Mouse (Mus musculus) ES-E14 (cell line): ENCODE measurements around the gene Apbb1ip. TPM values are rescaled to one million over a fixed set of nuclear protein-coding genes. Genes with fewer than 3 reads are reported as not detected.

ENCODE experiments used
- DNase-seq: peaks from one replicate; pipeline ENCODE4 v3.0.0-alpha.2; 2013; ENCODE audit warnings: low read depth, low spot score
- H3K27ac ChIP-seq: 2 replicates; pipeline ENCODE4 v1.5.1; 2012; ENCODE audit warnings: low read depth, mild to moderate bottlenecking, low read length, moderate library complexity, mixed read lengths; ENCODE audit not compliant: poor library complexity, insufficient read depth, severe bottlenecking
- H3K36me3 ChIP-seq: 2 replicates; pipeline ENCODE4 v1.6.1; 2012; ENCODE audit warnings: mild to moderate bottlenecking, low read length, moderate library complexity, mixed read lengths; ENCODE audit not compliant: control insufficient read depth, poor library complexity, insufficient read depth, severe bottlenecking
- H3K4me1 ChIP-seq, 2 experiments: fragments of 150-350 bp in 1 of 2; sonication (generic) in 1 of 2; 2 replicates each; pipeline ENCODE4 v1.6.1; 2012; ENCODE audit warnings: low read length in 2 of 2, mild to moderate bottlenecking in 1 of 2, mixed read lengths in 1 of 2; ENCODE audit not compliant: control insufficient read depth in 2 of 2, insufficient read depth in 2 of 2, poor library complexity in 1 of 2
- H3K4me3 ChIP-seq, 2 experiments: fragments of 150-350 bp in 1 of 2; sonication (generic) in 1 of 2; 2 replicates each; pipeline ENCODE4 v1.5.1; 2012; ENCODE audit warnings: low read length in 2 of 2, low read depth in 1 of 2, mild to moderate bottlenecking in 1 of 2, mixed read lengths in 1 of 2; ENCODE audit not compliant: insufficient read depth in 1 of 2, poor library complexity in 1 of 2, severe bottlenecking in 1 of 2
- H3K9ac ChIP-seq: 2 replicates; pipeline ENCODE4 v1.6.1; 2012; ENCODE audit warnings: low read depth, mild to moderate bottlenecking, low read length, mixed read lengths; ENCODE audit not compliant: poor library complexity, insufficient read depth, severe bottlenecking
- H3K9me3 ChIP-seq: fragments of 150-350 bp; sonication (generic); 2 replicates; pipeline ENCODE4 v1.6.1; 2012; ENCODE audit warnings: low read depth, mild to moderate bottlenecking, low read length; ENCODE audit not compliant: control insufficient read depth, insufficient read depth
- CHD2 ChIP-seq: IDR thresholded peaks from 2 replicates; pipeline ENCODE4 v1.6.1; 2014; ENCODE audit warnings: mild to moderate bottlenecking, low read depth, low read length, inconsistent platforms
- HCFC1 ChIP-seq: IDR thresholded peaks from 2 replicates; pipeline ENCODE4 v1.6.1; 2012; ENCODE audit warnings: low read length, inconsistent platforms, borderline replicate concordance; ENCODE audit not compliant: insufficient read depth
- MAFK ChIP-seq: IDR thresholded peaks from 2 replicates; pipeline ENCODE4 v1.6.1; 2014; ENCODE audit warnings: mild to moderate bottlenecking, low read depth, low read length, inconsistent platforms; ENCODE audit not compliant: insufficient read depth
- ZC3H11A ChIP-seq: IDR thresholded peaks from 2 replicates; pipeline ENCODE4 v1.6.1; 2012; ENCODE audit warnings: low read depth, mild to moderate bottlenecking, inconsistent platforms, low read length, borderline replicate concordance
- ZNF384 ChIP-seq: IDR thresholded peaks from 2 replicates; pipeline ENCODE4 v1.6.1; 2012; ENCODE audit warnings: low read depth, low read length, inconsistent platforms
- in situ Hi-C, 2 experiments: fragments of 600-800 bp; cut with MboI; formaldehyde crosslinking; loops; one replicate each; pipeline ENCODE4 v1.15.1; 2025; ENCODE audit warnings: low sequenced_read_pairs in 2 of 2, inconsistent platforms in 1 of 2; ENCODE audit not compliant: unreplicated experiment in 2 of 2
- total RNA-seq: library from RNA; depleted of rRNA; stranded (reverse); fragments of 300-350 nt; gene quantifications from 2 replicates; pipeline ENCODE4 v1.2.3, GENCODE M21; 2012; rRNA removed

The Apbb1ip gene
- total RNA-seq, result 0.11 and 0.18 TPM in 2 replicates

DNA sequence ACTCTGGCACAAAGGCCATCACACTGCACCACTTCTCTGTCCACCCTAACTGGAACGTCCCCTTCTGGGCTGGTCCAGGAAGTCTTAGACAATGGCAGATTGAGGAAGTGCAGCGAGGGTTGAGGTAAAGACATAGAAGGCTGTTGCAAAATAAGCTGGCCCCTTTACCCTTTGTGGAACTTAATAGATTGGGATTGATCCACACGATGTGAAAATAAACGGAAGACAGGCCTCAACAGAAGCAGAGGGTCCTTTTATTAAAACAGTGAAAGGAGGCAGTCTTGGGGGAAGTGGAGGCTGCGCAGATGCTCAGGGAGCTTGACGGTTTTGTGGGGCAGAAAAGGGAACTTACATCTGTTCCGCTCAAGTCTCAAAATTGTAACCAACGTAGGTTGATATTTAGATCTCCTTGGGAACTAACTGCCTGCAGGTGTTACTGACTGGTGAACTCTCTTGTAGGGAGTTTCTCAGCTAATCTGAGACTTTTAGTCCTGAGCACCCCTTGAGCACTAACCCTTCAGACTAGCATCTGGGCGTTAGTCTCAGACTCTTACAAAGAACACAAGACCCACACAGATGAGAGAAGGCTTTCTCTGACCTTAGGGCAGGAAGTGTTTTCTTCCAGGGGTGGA is at the start of gene Apbb1ip:
TSS of gene Apbb1ip (plus strand) at position 546 of the 632 bp plus-strand sequence.
- no peak within 1 kb of the TSS for H3K27ac ChIP-seq
- H3K9ac ChIP-seq, result peak within 1 kb of the TSS; percentile 26; the same call in 1 of the 2 replicates
- TF ChIP-seq ZNF384, result no peak
- TF ChIP-seq HCFC1, result no peak
- no peak for TF ChIP-seq MAFK
- TF ChIP-seq CHD2, result no peak
- no peak for TF ChIP-seq ZC3H11A
- in situ Hi-C loops, result no loop called here
- H3K9me3 ChIP-seq, result no peaks in the 10 kb centered on the region
- peak within 1 kb of the TSS; percentile 43 to 59 for H3K4me3 ChIP-seq
- peaks cover 1 to 3% of the 10 kb centered on the region in 2 experiments; a peak in 1 of 4 replicates for H3K4me1 ChIP-seq
- DNase-seq, result no peak
- no peaks in the 10 kb centered on the region for H3K36me3 ChIP-seq

GRCm38 (mm10) chr2:22727113-22727512 is 46.8 kb upstream of the Apbb1ip start:
- in situ Hi-C loops, result loop anchor here in 1 of 2 experiments (10.0 kb wide), 1 partner anchor 782 kb away; no protein-coding TSS in a partner anchor
- Histone ChIP-seq H3K9me3 (no peaks in the 10 kb centered on the region), H3K4me1 (no peaks in the 10 kb centered on the region), H3K36me3 (no peaks in the 10 kb centered on the region), H3K27ac (no peak overlapping the region), H3K4me3 (no peak overlapping the region), H3K9ac (no peak overlapping the region)
- TF ChIP-seq CHD2 (no peak), ZC3H11A (no peak), ZNF384 (no peak), MAFK (no peak), HCFC1 (no peak)
- no peak for DNase-seq

GRCm38 (mm10) chr2:22736134-22736533 is 37.8 kb upstream of the Apbb1ip start:
- DNase-seq, result no peak
- Histone ChIP-seq H3K36me3 (no peaks in the 10 kb centered on the region), H3K4me1 (no peaks in the 10 kb centered on the region), H3K9ac (no peak overlapping the region), H3K9me3 (peaks cover 4% of the 10 kb centered on the region; the same call in 1 of the 2 replicates), H3K4me3 (no peak overlapping the region), H3K27ac (no peak overlapping the region)
- TF ChIP-seq HCFC1 (no peak), ZNF384 (no peak), MAFK (no peak), ZC3H11A (no peak)
- in situ Hi-C loops, result no loop called here

DNA sequence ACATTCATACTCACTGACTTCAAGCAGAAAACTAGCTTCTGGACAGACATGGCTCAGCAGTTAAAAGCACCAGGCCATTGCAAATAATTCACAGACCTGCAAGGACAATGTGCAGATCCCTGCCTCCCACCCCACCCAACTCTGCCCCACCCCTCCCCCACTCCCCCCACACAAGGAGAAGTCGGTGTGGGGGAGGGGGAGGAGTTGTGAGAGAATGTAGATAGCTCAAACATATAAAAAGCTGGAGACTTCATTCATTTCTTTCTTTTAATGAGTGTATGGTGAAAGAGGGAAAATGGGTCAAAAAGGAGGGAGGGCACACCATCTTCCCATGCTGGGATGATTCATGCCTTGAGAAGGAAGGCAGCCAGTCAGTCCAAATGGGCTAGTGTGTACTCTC is 34.5 kb upstream of the Apbb1ip start:
- in situ Hi-C loops, result no loop called here
- no peak overlapping the region for H3K9ac ChIP-seq
- no peaks in the 10 kb centered on the region for H3K4me1 ChIP-seq
- peaks cover 4% of the 10 kb centered on the region; the same call in 1 of the 2 replicates for H3K9me3 ChIP-seq
- peak; percentile 97 for DNase-seq
- TF ChIP-seq MAFK (no peak), CHD2 (no peak)
- no peak overlapping the region for H3K27ac ChIP-seq
- H3K36me3 ChIP-seq, result no peaks in the 10 kb centered on the region
- H3K4me3 ChIP-seq, result no peak overlapping the region
